Mouse (Mus musculus): ENCODE measurements around the gene A630089N07Rik.
"Not testable (repeated sequence)": the region's sequence is repeated elsewhere in the genome, so short reads cannot be mapped to it uniquely, and the experiment has no call there.

Gene A630089N07Rik

DNA sequence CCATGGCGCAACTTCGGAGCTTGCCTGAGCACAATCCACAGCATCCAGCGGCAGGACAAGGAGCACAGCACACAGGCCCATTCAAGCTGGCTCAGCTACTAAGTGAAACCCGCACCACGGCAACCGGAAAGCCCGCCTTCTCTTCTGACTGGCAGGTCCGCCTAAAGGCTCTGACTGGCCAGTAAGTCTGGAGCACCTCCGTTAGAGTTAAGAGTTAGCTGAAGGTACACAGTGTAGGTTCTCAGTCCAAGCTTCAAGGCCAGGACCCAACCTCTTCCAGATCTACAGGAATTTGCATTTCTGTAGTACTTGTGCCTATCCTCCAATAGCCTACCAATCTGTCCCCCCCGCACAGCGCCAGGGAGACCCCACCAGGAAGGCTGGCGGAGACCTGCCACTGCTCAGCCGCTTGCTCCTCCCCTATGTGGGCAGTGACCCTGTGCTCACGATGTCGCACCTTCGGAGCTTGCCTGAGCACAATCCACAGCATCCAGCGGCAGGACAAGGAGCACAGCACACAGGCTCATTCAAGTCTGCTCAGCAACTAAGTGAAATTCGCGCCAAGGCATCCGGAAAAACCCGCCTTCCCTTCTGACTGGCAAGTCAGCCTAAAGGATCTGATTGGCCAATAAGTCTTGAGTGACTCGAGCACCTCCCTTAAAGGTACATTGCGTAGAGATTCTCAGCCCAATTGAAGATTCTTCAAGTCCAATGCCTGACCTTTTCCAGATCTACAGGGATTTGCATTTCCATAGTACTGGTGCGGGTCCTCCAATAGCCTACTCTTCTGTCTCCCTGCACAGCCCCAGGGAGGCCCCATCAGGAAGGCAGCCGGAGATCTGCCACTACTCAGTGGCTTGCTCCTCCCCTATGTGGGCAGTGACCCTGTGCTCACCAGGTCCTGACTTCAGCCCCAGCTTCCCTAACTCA is at the start of gene A630089N07Rik:
TSS of gene A630089N07Rik (minus strand) at position 562 of the 930 bp plus-strand sequence.
- DNase-seq (ENCODE audit: extremely low spot score, low spot score) = peak; percentile 89

DNA sequence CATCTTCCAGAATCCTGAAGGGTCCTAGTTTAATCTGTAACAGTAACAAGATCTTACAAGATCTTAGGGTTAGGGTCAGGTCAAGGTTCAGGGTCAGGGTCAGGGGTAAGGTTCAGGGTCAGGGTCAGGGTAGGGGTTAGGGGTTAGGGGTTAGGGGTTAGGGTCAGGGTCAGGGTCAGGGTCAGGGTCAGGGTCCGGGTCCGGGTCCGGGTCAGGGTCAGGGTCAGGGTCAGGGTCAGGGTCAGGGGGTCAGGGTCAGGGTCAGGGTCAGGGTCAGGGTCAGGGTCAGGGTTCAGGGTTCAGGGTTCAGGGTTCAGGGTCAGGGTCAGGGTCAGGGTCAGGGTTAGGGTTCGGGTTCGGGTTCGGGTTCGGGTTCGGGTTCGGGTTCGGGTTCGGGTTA is 24.9 kb upstream of the A630089N07Rik start:
- DNase-seq (ENCODE audit: extremely low spot score, low spot score) = no peak

DNA sequence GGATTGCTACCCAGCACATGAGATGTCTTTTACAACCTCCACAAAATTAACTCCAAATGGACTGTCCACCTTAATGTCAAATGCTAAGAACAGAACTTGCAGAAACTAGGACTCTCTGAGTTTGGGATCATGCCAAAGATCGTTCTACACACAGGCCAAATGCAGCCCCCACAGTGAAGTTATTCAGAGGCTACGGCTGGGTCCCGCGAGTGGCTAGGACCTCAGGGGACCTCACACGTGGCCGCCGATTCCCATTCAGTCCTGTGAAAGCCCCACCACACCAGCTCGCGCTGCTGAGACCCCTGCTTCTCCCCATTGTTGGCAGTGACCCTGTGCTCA is 731 bp downstream of the A630089N07Rik start:
- DNase-seq (ENCODE audit: extremely low spot score, low spot score) = not testable (repeated sequence)

DNA sequence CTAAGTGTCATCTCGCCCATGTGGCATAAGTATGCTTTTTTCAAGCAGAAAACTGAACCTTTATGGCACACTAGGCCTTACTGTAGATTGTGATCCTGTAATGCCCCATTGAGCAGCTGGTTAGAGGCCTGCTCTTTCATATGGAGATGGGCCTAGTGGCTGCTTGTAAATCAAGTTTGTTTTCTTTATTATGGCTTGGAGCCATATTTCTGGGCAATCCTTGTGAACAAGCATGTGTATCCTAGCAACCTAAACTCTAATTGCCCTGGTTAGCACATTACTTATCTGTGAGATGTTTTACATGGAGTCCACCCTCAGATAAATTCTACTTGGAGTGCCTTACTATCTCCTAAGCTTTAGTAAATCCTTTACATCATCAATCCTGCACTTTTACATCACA is 1.1 kb downstream of the A630089N07Rik start:
- DNase-seq (ENCODE audit: extremely low spot score, low spot score) = not testable (repeated sequence)

DNA sequence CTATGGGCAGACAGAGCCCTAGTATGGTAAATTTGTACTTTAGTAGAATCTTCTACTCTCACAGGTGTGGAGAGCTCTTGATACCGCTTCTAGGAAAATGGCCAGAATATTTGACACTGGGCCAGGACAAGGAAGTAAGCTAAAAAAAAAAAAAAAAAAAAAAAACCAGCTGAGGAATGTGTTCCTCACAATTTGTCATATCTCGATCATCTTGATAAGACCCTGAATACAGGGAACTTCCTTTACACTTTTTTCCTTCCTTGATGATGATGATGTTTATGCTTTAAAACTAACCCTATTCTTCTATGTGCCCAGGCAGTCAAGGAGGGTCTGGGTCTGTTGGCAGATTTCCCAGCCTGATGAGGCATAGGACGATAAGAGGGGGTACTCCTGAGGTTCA is 2.9 kb downstream of the A630089N07Rik start:
- DNase-seq (ENCODE audit: extremely low spot score, low spot score) = not testable (repeated sequence)

DNA sequence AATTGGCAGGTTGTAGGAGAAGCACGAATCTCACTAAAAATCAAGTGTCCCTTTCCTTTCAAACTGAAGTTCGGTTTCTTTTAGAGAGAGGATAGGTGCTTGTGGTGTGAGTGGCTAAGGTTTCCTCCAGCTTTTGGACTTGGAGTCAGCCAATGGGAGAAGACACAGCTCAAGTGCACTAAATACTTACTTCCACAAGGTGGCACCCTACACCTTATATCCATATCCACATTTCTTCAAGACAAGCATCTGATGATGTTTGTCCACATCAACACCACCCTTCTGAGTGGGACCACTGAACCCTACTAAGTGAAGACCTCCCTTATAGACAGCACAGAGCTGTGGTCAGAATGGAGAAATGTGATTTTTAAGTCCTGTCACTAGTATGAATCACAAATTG is 40.6 kb downstream of the A630089N07Rik start:
- DNase-seq (ENCODE audit: extremely low spot score, low spot score) = no peak

DNA sequence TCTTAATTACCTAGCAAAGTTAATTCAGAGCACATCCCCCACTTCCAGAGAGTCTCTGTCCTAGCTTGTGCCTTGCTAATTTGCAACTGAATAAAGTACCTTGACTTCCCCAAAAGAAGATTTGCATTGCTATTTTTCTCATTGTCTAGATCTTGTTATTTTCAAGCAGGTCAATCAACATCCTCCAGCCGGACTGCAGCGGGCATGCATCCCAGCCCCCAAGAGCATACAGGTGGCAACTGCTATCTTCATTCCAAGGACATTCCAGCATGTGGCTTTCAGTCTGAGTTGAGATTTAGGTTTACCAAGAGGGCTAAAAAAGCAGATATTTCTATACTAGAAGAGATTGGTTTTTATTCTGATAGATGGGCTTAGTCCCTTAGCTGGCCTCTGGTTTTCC is 47.3 kb downstream of the A630089N07Rik start:
- not testable (repeated sequence) for DNase-seq (ENCODE audit: extremely low spot score, low spot score)

DNA sequence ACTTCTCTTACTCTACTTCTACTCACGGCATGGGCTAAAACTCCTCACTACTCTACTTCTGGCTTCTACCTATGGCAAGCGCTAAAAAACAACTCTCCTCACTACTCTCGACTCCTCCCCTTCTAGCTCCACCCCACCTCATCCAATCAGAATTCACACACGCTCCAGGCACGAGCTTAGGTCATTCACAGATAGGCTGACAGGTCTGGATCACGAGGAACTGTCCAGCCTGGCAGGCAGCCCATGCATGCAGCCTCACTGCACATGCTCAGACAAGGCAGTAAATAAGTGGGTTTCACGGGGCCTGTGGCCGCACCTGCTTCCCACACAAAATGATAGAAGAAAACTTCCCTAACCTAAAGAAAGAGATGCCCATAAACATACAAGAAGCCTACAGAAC is 56.1 kb downstream of the A630089N07Rik start:
- DNase-seq (ENCODE audit: extremely low spot score, low spot score) = not testable (repeated sequence)

DNA sequence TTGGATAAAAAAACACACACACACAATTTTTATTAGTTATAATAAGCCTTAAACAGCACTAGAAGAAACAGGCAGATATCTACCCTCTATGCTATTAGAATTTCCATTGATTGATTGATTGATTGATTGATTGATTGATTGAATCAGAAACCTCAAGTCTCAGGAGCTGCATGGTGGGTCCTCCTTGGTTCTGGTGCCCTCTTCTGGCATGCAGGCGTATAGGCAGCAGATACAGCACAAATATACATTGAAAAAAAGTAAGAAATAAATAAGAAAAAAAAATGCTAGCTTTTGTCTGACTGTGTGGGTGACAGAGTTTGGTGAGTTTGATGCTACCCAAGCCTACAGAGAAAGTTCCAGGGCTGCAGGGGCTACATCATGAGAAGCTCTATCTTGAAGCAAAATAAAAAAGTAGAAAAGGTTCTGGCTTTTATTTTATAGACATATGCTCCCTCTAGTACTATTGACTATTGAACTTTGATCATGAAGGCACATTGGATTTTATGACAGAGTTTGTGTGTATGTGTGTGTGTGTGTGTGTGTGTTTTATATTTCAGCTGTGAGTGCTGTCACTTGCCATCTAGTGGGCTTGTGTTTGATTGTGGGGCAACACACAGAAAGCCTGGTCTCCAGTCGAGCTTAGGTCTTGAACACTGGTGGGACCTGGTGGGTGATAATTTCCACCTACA is 59.4 kb downstream of the A630089N07Rik start:
- no peak for DNase-seq (ENCODE audit: extremely low spot score, low spot score)

DNA sequence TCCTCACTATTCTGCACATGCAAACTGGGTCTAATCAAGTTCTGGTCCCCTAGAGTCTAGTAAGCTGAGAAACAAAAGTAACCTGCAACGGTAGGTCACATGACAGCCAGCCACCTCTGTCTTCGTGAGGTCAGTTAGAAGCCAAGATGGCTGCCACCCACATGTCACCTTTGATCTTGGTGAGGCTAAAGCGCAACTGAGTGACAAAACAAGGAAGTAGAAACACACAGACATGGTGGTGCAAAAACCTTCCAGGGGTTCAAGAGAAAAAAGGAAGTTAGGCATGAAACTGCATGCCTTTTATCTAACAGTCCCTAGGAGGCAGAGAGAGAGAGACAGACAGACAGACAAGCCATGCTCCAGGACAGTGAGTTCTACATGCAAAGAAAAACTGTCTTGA is 60.2 kb downstream of the A630089N07Rik start:
- no peak for DNase-seq (ENCODE audit: extremely low spot score, low spot score)

DNA sequence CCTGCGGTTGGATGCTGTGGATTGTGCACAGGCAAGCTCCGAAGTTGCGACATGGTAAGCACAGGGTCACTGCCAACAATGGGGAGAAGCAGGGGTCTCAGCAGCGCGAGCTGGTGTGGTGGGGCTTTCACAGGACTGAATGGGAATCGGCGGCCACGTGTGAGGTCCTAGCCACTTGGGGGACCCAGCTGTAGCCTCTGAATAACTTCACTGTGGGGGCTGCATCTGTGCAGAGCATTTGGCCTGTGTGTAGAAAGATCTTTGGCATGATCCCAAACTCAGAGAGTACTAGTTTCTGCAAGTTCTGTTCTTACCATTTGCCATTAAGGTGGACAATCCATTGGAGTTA is 84.9 kb downstream of the A630089N07Rik start:
- not testable (repeated sequence) for DNase-seq (ENCODE audit: extremely low spot score, low spot score)

DNA sequence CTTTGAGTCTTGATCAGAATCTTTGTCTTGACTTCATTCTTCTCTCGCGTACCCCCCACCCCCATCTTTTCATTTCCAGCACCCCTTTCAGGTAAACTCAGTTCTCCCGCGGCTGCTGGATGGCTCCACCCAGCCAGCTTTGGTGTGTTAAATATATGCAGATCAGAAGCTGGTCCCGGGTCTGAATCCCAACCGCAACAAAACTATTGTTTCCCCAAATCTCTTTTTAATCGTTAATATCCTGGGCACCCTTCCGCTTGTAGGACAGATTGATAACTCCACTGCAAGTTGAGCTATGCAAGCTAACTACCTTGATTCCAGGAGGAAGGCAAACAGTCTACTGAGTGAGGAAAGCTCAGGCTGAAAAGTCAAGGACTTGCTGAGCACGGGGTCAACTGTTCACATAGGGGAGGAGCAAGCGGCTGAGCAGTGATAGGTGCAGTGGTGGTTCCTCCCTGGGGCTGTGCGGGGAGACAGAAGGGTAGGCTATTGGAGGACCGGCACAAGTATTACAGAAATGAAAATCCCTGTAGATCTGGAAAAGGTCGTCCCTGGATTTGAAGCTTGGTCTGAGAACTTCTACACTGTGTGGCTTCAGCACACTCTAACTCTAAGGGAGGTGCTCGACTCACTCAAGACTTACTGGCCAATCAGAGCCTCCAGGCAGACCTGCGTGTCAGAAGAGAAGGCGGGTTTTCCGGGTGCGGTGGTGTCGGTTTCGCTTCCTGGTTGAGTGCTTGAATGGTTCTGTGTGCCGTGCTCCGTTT is 85.5 kb downstream of the A630089N07Rik start, which contains the start of gene B230307C23Rik:
TSS of gene B230307C23Rik (plus strand) at position 700 of the 767 bp plus-strand sequence.
- peak; percentile 83 for DNase-seq (ENCODE audit: extremely low spot score, low spot score)

DNA sequence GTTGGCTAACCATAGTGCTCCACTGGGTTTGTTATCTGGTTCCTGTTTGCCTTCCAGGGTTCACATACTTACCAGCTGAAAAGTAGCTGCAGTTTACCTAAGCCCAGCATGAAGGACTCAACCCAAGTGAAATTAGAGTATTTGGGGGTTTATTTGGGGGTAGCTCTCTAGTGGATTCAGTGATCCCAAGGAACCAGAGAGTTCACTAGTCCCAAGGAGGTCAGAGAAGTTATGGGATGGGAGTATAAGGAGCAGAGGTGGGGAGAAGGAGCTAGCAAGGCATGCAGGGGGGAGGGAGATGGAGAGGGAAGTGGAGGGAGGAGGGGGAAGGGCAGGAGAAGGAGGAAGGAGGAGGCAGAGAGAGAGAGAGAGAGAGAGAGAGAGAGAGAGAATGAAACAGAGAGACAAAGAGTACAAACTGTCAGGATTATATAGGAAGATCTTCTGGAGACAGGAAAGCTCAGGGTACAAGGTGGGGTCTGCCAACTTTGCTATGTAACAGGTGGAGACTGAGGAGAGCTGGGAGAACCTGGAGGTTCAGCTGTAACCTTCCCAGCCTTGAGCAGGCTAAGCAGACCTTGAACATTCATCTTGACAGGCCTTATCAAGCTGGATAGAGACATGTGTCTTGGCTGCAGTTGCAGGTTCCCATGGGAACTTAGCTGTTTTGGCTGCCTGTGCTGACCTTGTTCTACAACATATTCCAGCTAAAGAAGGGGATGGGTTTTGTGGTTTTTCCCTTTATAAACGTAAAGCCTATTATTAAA is 86.2 kb downstream of the A630089N07Rik start:
- no peak for DNase-seq (ENCODE audit: extremely low spot score, low spot score)

DNA sequence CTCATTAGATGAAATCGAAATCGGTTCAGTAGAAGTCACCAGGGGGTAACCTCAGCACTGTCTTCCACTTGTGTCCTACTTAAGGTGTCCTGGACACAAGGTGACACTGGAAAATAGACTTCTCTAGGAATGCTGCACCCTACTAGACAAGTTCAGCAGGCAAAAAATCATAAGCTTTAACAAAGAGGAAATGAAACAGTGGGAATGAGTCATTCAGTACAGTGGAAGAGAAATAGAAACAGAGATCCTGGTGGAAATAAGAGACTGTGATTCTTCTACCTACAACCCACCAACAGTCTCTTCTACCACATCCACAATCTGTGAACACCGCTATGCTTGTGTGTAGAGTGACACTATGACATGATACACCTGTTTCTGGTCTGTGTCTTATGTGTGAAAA is 89.8 kb downstream of the A630089N07Rik start:
- DNase-seq (ENCODE audit: extremely low spot score, low spot score) = not testable (repeated sequence)

DNA sequence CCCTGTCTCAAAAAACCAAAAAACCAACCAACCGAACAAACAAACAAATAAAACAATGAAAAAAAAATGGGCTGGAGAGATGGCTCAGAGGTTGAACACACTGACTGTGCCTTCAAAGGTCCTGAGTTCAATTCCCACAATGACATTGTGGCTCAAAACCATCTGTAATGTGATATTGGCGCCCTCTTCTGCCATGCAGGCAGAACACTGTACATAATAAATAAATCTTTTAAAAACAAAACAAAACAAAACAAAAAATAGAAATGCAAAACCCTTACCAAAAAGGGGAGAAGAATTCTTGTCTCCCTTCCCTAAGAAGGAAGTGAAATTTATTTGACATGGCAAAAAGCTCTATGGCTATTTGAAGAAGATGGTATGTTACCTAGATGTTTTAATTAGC is 90.7 kb downstream of the A630089N07Rik start:
- DNase-seq (ENCODE audit: extremely low spot score, low spot score) = no peak

DNA sequence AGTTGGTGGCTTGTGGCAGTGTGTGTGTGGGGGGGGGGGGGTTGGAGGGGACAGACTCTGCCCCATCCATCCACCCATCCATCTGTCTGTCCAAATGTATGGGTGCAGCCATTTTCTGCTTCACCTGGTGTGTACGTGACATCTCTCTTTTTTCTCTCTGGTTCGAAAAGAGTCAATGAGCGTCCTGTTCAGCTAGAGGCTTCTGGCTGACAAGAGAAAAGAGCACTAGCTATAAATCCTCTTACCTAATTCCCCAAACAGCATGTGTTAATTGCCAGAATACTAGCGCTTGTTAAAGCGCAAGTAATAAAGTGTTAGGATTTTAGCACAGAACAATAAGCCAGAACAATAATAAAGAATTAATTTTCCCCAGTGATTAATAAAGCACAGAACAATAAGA is 97.7 kb downstream of the A630089N07Rik start:
- DNase-seq (ENCODE audit: extremely low spot score, low spot score) = no peak

DNA sequence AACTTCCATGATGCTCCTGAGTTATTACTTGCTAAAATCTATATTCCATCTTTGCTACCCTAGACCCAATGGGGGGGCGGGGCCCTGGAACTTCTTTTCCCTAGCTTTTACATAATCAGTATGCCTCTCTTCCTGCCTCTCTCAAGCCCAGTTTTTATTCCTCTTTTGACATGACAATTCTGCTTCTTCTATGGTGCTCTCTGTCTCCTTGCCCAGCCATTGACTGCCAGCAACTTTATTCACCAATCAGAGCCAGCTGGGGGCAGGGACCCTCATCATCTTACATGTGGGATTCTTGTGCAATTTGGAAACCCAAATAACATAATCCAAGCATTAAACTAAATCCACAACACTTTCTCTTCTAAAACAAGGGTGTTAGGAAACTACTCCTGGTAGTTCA is 100.9 kb downstream of the A630089N07Rik start:
- DNase-seq (ENCODE audit: extremely low spot score, low spot score) = no peak

DNA sequence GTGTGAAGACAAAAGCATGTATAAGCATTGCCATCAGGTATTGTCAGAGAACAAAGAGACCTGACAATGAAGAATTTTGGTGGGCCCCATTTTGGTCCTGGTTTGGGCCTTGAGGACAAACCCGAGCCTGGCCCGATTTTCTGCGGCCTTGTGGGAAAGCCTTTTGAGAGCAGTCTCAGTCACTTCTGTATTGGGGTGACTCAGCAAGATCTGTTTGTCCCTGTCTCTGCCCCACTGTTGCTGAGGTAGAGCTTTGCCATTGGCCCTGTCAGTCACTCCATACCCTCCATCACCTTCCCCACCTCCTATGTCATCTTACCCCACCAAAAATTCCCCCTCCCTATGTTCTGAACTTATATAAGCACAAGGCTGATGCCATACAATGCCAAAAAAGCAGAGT is 104.5 kb downstream of the A630089N07Rik start:
- no peak for DNase-seq (ENCODE audit: extremely low spot score, low spot score)

DNA sequence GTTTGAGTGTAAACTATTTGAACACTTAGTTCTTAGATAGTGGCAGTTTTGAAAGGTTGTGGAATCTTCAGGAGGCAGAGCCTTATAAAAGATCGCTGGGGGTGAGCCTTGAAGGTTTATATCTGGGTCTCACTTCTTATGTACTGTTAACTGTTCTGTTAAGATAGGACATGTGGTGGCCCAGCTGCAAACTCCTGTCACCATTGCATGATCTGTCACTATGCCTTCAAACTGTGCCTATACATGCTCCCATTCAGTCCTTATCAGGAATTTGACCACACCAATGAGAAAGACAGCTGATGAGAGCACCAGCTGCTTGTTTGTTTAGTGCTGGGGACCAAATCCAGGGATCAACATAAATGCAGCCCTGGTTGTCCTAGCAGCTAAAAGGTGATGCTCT is 105.0 kb downstream of the A630089N07Rik start:
- no peak for DNase-seq (ENCODE audit: extremely low spot score, low spot score)

DNA sequence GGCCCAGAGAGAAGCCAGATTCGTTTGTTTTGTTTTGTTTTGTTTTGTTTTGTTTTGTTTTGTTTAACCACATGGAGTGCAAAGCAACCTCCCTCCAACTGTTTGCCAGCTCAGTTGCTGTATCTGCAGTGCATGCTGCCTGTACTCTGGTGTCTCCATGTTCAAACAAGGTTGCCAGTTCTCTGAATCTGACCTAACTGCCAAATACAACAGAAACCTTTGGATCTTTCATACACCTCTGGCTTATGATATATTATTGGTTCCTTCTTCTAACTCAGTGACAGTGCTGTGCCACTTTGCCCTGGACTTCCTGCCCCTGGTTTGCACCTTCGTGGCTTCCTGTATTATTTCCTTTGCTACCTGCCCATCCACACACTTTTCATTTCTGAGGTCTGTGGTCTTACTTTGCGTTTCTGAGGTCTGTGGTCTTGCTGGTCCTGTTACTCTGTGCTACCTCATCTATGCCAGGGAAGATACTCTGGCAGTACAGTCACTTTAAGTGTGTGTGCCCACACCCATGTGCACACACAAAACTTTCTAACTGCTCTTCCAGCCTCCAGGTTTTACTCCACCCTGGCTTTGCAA is 118.2 kb downstream of the A630089N07Rik start:
- DNase-seq (ENCODE audit: extremely low spot score, low spot score) = no peak

Measured in neural tube, embryonic 10.5 days (tissue).